Mouse (Mus musculus): ENCODE measurements around the gene Setd5. TPM values are rescaled to one million over a fixed set of nuclear protein-coding genes. Genes with fewer than 3 reads are reported as not detected.

Setd5 gene
- polyA plus RNA-seq, 1 experiment from 2014 or later, result 48.3 TPM

Other genes starting within 250 kb of the Setd5 start
- gene Srgap3, start 130.1 kb upstream of the Setd5 start, polyA plus RNA-seq (2015; fragmentation: Nextera tagmentation; extraction: Ambion mirVana), result 24.1 and 26.3 TPM in 2 replicates
- gene Thumpd3, start 31.1 kb upstream of the Setd5 start, polyA plus RNA-seq (2015; fragmentation: Nextera tagmentation; extraction: Ambion mirVana), result 49.2 and 57.5 TPM in 2 replicates
- gene Lhfpl4, start 118.0 kb downstream of the Setd5 start, polyA plus RNA-seq (2015; fragmentation: Nextera tagmentation; extraction: Ambion mirVana), result 45.6 and 54.6 TPM in 2 replicates
- 30.2 and 36.7 TPM in 2 replicates for gene Mtmr14, start 160.5 kb downstream of the Setd5 start, polyA plus RNA-seq (2015; fragmentation: Nextera tagmentation; extraction: Ambion mirVana)
- 1.5 TPM in 2 replicates for gene Cpne9, start 204.9 kb downstream of the Setd5 start, polyA plus RNA-seq (2015; fragmentation: Nextera tagmentation; extraction: Ambion mirVana)
- gene Brpf1, start 229.8 kb downstream of the Setd5 start, polyA plus RNA-seq (2015; fragmentation: Nextera tagmentation; extraction: Ambion mirVana), result 13.8 TPM in 2 replicates
- gene Ogg1, start 249.6 kb downstream of the Setd5 start, polyA plus RNA-seq (2015; fragmentation: Nextera tagmentation; extraction: Ambion mirVana), result 9.3 and 10.1 TPM in 2 replicates

Measured in neural tube, embryonic 15.5 days (tissue).